Mouse (Mus musculus): ENCODE measurements around the gene Gys1. TPM values are rescaled to one million over a fixed set of nuclear protein-coding genes. Genes with fewer than 3 reads are reported as not detected.

Gene Gys1
- total and polyA plus RNA-seq, 3 experiments, result 14.0 to 27.2 (median 23.9) TPM

- H3K79me2 ChIP-seq (replicated peaks; ENCODE audit: control insufficient read depth, extremely low read depth, insufficient read depth, poor library complexity, severe bottlenecking), result peaks cover 45% of the 10 kb centered on the region
- peaks cover 16 to 52% of the 10 kb centered on the region in 2 experiments for H3K4me1 ChIP-seq (ENCODE audit: control insufficient read depth in 1 of 2, insufficient read depth in 2 of 2)
- H3K4me2 ChIP-seq (ENCODE audit: insufficient read depth, low read depth, poor library complexity, severe bottlenecking), result peak overlapping the region; percentile 93; the same call in 1 of the 2 replicates
- no peaks in the 10 kb centered on the region for H3K9me3 ChIP-seq (replicated peaks; ENCODE audit: low read length)
- dilution Hi-C loops (cut with MboI; ENCODE audit: extremely low pct_ligation_motif_present, extremely low pct_unique_long_range_greater_than_20kb, low sequenced_read_pairs), result no loop called here
- H3K9ac ChIP-seq (ENCODE audit: insufficient read depth, low read depth), result peak overlapping the region; percentile 59
- DNase-seq (ENCODE audit: extremely low read depth), result peak; percentile 72
- H3K27ac ChIP-seq (ENCODE audit: insufficient read depth, low read depth), result peak overlapping the region; percentile 80
- no peaks in the 10 kb centered on the region for H3K27me3 ChIP-seq (replicated peaks)
- in situ Hi-C loops (cut with MboI; ENCODE audit: low pct_ligation_motif_present, low pct_unique_long_range_greater_than_20kb, low sequenced_read_pairs), result loop anchor here (10.0 kb wide), 1 partner anchor 224 kb away; the partner anchor contains the start of gene Ntn5
- peak overlapping the region in 1 of 3 experiments; percentile 40 for H3K4me3 ChIP-seq (replicated peaks in 1 of 3; ENCODE audit: low read depth in 2 of 3, low read length in 2 of 3, poor library complexity in 1 of 3)
- peaks cover 43 to 64% of the 10 kb centered on the region in 2 experiments for H3K36me3 ChIP-seq (replicated peaks in 1 of 2; ENCODE audit: control insufficient read depth in 1 of 2, insufficient read depth in 1 of 2, low read length in 1 of 2)
- no peak; the same call in 1 of the 2 replicates for TF ChIP-seq ELF1 (IDR thresholded peaks at IDR 0.05; ENCODE audit: low read depth, low read length)
- peak; percentile 51 for TF ChIP-seq ETS1 (conservative IDR thresholded peaks at IDR 0.05; ENCODE audit: low read depth, low read length)
- no peak for TF ChIP-seq NELFE (IDR thresholded peaks at IDR 0.05; ENCODE audit: low read depth, low read length)
- peak; percentile 75 for TF ChIP-seq GABPA (IDR thresholded peaks at IDR 0.05; ENCODE audit: insufficient replicate concordance, low read depth, low read length)
- no peak for TF ChIP-seq EP300 (IDR thresholded peaks at IDR 0.05; ENCODE audit: low read length)
- peak; percentile 35; the same call in 1 of the 2 replicates for TF ChIP-seq SIN3A (IDR thresholded peaks at IDR 0.05; ENCODE audit: low read length)
- TF ChIP-seq CTCF (conservative IDR thresholded peaks at IDR 0.05 in 1 of 2, IDR thresholded peaks at IDR 0.05 in 1 of 2; ENCODE audit: low read depth in 2 of 2, low read length in 2 of 2), result no peak
- TF ChIP-seq POLR2A (IDR thresholded peaks at IDR 0.05; ENCODE audit: low read depth, low read length), result peak; percentile 21; the same call in 1 of the 2 replicates
- TF ChIP-seq POLR2AphosphoS2 (IDR thresholded peaks at IDR 0.05; ENCODE audit: low read depth, low read length), result no peak
- no peak for TF ChIP-seq CHD1 (IDR thresholded peaks at IDR 0.05; ENCODE audit: low read depth, low read length)
- TF ChIP-seq CHD2 (IDR thresholded peaks at IDR 0.05; ENCODE audit: low read length), result no peak
- TF ChIP-seq MXI1 (IDR thresholded peaks at IDR 0.05; ENCODE audit: low read depth, low read length), result peak; percentile 35; the same call in 1 of the 2 replicates
- TF ChIP-seq PAX5 (IDR thresholded peaks at IDR 0.05; ENCODE audit: low read length), result no peak
- no peak for TF ChIP-seq ZC3H11A (IDR thresholded peaks at IDR 0.05; ENCODE audit: low read depth, low read length)
- TF ChIP-seq TBP (conservative IDR thresholded peaks at IDR 0.05; ENCODE audit: low read depth, low read length), result peak; percentile 62; the same call in 1 of the 2 replicates
- TF ChIP-seq MAFK (IDR thresholded peaks at IDR 0.05; ENCODE audit: insufficient replicate concordance, low read length), result peak; percentile 93
- peak; percentile 30; the same call in 1 of the 2 replicates for TF ChIP-seq TCF12 (IDR thresholded peaks at IDR 0.05; ENCODE audit: low read depth, low read length)
- TF ChIP-seq MEF2A (IDR thresholded peaks at IDR 0.05; ENCODE audit: borderline replicate concordance, low read depth, low read length), result no peak
- TF ChIP-seq ZMIZ1 (IDR thresholded peaks at IDR 0.05; ENCODE audit: low read depth, low read length), result no peak
- TF ChIP-seq JUN (IDR thresholded peaks at IDR 0.05; ENCODE audit: insufficient read depth, low read depth, low read length), result no peak
- TF ChIP-seq MAX (IDR thresholded peaks at IDR 0.05; ENCODE audit: low read length), result peak; percentile 26; the same call in 1 of the 2 replicates
- TF ChIP-seq KAT2A (IDR thresholded peaks at IDR 0.05; ENCODE audit: insufficient replicate concordance, low read length), result no peak
- TF ChIP-seq MYC (IDR thresholded peaks at IDR 0.05; ENCODE audit: low read depth, low read length), result no peak
- no peak for TF ChIP-seq ZNF384 (IDR thresholded peaks at IDR 0.05; ENCODE audit: low read depth, low read length)
- TF ChIP-seq ZKSCAN1 (IDR thresholded peaks at IDR 0.05; ENCODE audit: borderline replicate concordance, low read depth, low read length), result no peak
- no peak for TF ChIP-seq JUND (conservative IDR thresholded peaks at IDR 0.05; ENCODE audit: low read depth, low read length)
- TF ChIP-seq E2F4 (IDR thresholded peaks at IDR 0.05; ENCODE audit: insufficient replicate concordance, low read depth, low read length), result no peak
- no peak for TF ChIP-seq MAZ (IDR thresholded peaks at IDR 0.05; ENCODE audit: low read depth, low read length)
- TF ChIP-seq RAD21 (IDR thresholded peaks at IDR 0.05; ENCODE audit: low read depth, low read length), result no peak
- TF ChIP-seq UBTF (IDR thresholded peaks at IDR 0.05; ENCODE audit: low read depth, low read length), result peak; percentile 75
- TF ChIP-seq USF2 (conservative IDR thresholded peaks at IDR 0.05; ENCODE audit: low read depth, low read length), result no peak
- no peak for TF ChIP-seq RCOR1 (conservative IDR thresholded peaks at IDR 0.05; ENCODE audit: low read depth, low read length)
- no peak for TF ChIP-seq SMC3 (IDR thresholded peaks at IDR 0.05; ENCODE audit: low read depth, low read length)
- TF ChIP-seq BHLHE40 (IDR thresholded peaks at IDR 0.05; ENCODE audit: low read depth, low read length), result peak; percentile 39; the same call in 1 of the 2 replicates
- TF ChIP-seq USF1 (IDR thresholded peaks at IDR 0.05; ENCODE audit: low read depth, low read length), result no peak
- TF ChIP-seq IRF4 (IDR thresholded peaks at IDR 0.05; ENCODE audit: low read depth, low read length), result peak; percentile 36; the same call in 1 of the 2 replicates
- TF ChIP-seq NRF1 (IDR thresholded peaks at IDR 0.05; ENCODE audit: low read depth, low read length), result no peak
- no peak for TF ChIP-seq HCFC1 (IDR thresholded peaks at IDR 0.05; ENCODE audit: low read depth, low read length)
Measured at GRCm38 (mm10) chr7:45460860-45461314, 26.2 kb downstream of the Gys1 start.

Measured in CH12.LX (cell line).